Mouse (Mus musculus): Measurements from ENCODE around the gene Cenpm. TPM values are rescaled to one million over a fixed set of nuclear protein-coding genes. Genes with fewer than 3 reads are reported as not detected.
A peak's percentile ranks its signal among the peaks of the same experiment; 100 is the strongest.

The Cenpm gene
- polyA plus RNA-seq, 1 experiment from 2014 or later = 15.2 TPM

GRCm38 (mm10) chr15:82209295-82210050, 35.1 kb downstream of the Cenpm start:
- Histone ChIP-seq H3K27me3 (peaks cover 97% of the 10 kb centered on the region), H3K9ac (no peak overlapping the region), H3K4me3 (no peak overlapping the region), H3K9me3 (no peaks in the 10 kb centered on the region), H3K4me2 (no peak overlapping the region), H3K4me1 (replicated peaks) (peaks cover 41% of the 10 kb centered on the region), H3K27ac (replicated peaks) (no peak overlapping the region), H3K36me3 (peaks cover 23% of the 10 kb centered on the region)
- no peak for ATAC-seq (ENCODE audit: low read depth)
- WGBS = 76% methylated on average over 13 of the region's 13 CpGs

- Histone ChIP-seq H3K4me3 (no peak overlapping the region), H3K27ac (replicated peaks) (no peak overlapping the region), H3K27me3 (peaks cover 91% of the 10 kb centered on the region), H3K9ac (no peak overlapping the region), H3K36me3 (peaks cover 35% of the 10 kb centered on the region), H3K9me3 (no peaks in the 10 kb centered on the region), H3K4me1 (replicated peaks) (peaks cover 41% of the 10 kb centered on the region), H3K4me2 (no peak overlapping the region)
- ATAC-seq (ENCODE audit: low read depth) = no peak
- 88% methylated on average over 8 of the region's 8 CpGs for WGBS
Measured at GRCm38 (mm10) chr15:82208307-82208706, 36.2 kb downstream of the Cenpm start.

- H3K9me3 ChIP-seq = no peaks in the 10 kb centered on the region
- peaks cover 87% of the 10 kb centered on the region for H3K27me3 ChIP-seq
- H3K4me1 ChIP-seq (replicated peaks) = peaks cover 39% of the 10 kb centered on the region
- H3K4me3 ChIP-seq = no peak overlapping the region
- 15% methylated on average over 30 of the region's 30 CpGs for WGBS
- peak overlapping the region; percentile 22; the same call in 1 of the 2 replicates for H3K4me2 ChIP-seq
- H3K27ac ChIP-seq (replicated peaks) = no peak overlapping the region
- peaks cover 41% of the 10 kb centered on the region for H3K36me3 ChIP-seq
- ATAC-seq (ENCODE audit: low read depth) = no peak
- peak overlapping the region; percentile 47 for H3K9ac ChIP-seq
Measured at GRCm38 (mm10) chr15:82207504-82208219, 36.9 kb downstream of the Cenpm start.

- peaks cover 81% of the 10 kb centered on the region for H3K27me3 ChIP-seq
- peaks cover 33% of the 10 kb centered on the region for H3K4me1 ChIP-seq (replicated peaks)
- H3K27ac ChIP-seq (replicated peaks) = no peak overlapping the region
- WGBS = 7% methylated on average over 34 of the region's 34 CpGs
- H3K36me3 ChIP-seq = peaks cover 47% of the 10 kb centered on the region
- no peak overlapping the region for H3K4me3 ChIP-seq
- H3K9me3 ChIP-seq = no peaks in the 10 kb centered on the region
- H3K4me2 ChIP-seq = peak overlapping the region; percentile 22; the same call in 1 of the 2 replicates
- no peak for ATAC-seq (ENCODE audit: low read depth)
- peak overlapping the region; percentile 47 for H3K9ac ChIP-seq
Measured at GRCm38 (mm10) chr15:82207105-82207459, 37.5 kb downstream of the Cenpm start.

GRCm38 (mm10) chr15:82206365-82207104, 38.0 kb downstream of the Cenpm start:
- H3K4me2 ChIP-seq = no peak overlapping the region
- peak overlapping the region; percentile 47; the same call in 1 of the 2 replicates for H3K9ac ChIP-seq
- WGBS = 52% methylated on average over 9 of the region's 9 CpGs
- no peaks in the 10 kb centered on the region for H3K9me3 ChIP-seq
- peak; percentile 71 for ATAC-seq (ENCODE audit: low read depth)
- no peak overlapping the region for H3K4me3 ChIP-seq
- H3K27me3 ChIP-seq = peaks cover 76% of the 10 kb centered on the region
- H3K4me1 ChIP-seq (replicated peaks) = peaks cover 28% of the 10 kb centered on the region
- peaks cover 53% of the 10 kb centered on the region for H3K36me3 ChIP-seq
- H3K27ac ChIP-seq (replicated peaks) = no peak overlapping the region

GRCm38 (mm10) chr15:82204680-82205371, 39.7 kb downstream of the Cenpm start:
- H3K9ac ChIP-seq = no peak overlapping the region
- H3K27ac ChIP-seq (replicated peaks) = no peak overlapping the region
- peaks cover 25% of the 10 kb centered on the region for H3K4me1 ChIP-seq (replicated peaks)
- no peak overlapping the region for H3K4me3 ChIP-seq
- peaks cover 59% of the 10 kb centered on the region for H3K27me3 ChIP-seq
- H3K36me3 ChIP-seq = peaks cover 69% of the 10 kb centered on the region
- H3K9me3 ChIP-seq = no peaks in the 10 kb centered on the region
- H3K4me2 ChIP-seq = no peak overlapping the region
- WGBS = 61% methylated on average over 9 of the region's 10 CpGs
- ATAC-seq (ENCODE audit: low read depth) = no peak

GRCm38 (mm10) chr15:82203611-82204351, 40.8 kb downstream of the Cenpm start:
- Histone ChIP-seq H3K4me2 (no peak overlapping the region), H3K4me1 (replicated peaks) (peaks cover 25% of the 10 kb centered on the region), H3K9ac (no peak overlapping the region), H3K9me3 (no peaks in the 10 kb centered on the region), H3K27me3 (peaks cover 49% of the 10 kb centered on the region), H3K36me3 (peaks cover 79% of the 10 kb centered on the region), H3K4me3 (no peak overlapping the region), H3K27ac (replicated peaks) (no peak overlapping the region)
- 80% methylated on average over 20 of the region's 20 CpGs for WGBS
- no peak for ATAC-seq (ENCODE audit: low read depth)

GRCm38 (mm10) chr15:82203090-82203489, 41.5 kb downstream of the Cenpm start:
- Histone ChIP-seq H3K27me3 (peaks cover 42% of the 10 kb centered on the region), H3K9ac (no peak overlapping the region), H3K36me3 (peaks cover 86% of the 10 kb centered on the region), H3K4me2 (no peak overlapping the region), H3K9me3 (no peaks in the 10 kb centered on the region), H3K4me3 (no peak overlapping the region), H3K4me1 (replicated peaks) (peaks cover 25% of the 10 kb centered on the region), H3K27ac (replicated peaks) (no peak overlapping the region)
- WGBS = 93% methylated on average over 10 of the region's 10 CpGs
- ATAC-seq (ENCODE audit: low read depth) = no peak

- 88% methylated on average over 6 of the region's 6 CpGs for WGBS
- no peak overlapping the region for H3K4me3 ChIP-seq
Measured at GRCm38 (mm10) chr15:82202086-82202485, 42.5 kb downstream of the Cenpm start.

GRCm38 (mm10) chr15:82199546-82199945, 45.0 kb downstream of the Cenpm start:
- H3K27me3 ChIP-seq = peaks cover 7% of the 10 kb centered on the region; the same call in 1 of the 2 replicates
- no peak for ATAC-seq (ENCODE audit: low read depth)
- no peaks in the 10 kb centered on the region; the same call in 1 of the 2 replicates for H3K4me1 ChIP-seq (replicated peaks)
- no peak overlapping the region for H3K9ac ChIP-seq
- no peaks in the 10 kb centered on the region for H3K9me3 ChIP-seq
- H3K4me3 ChIP-seq = no peak overlapping the region
- no peak overlapping the region for H3K27ac ChIP-seq (replicated peaks)
- H3K36me3 ChIP-seq = peaks cover 99% of the 10 kb centered on the region
- WGBS = 93% methylated on average over 12 of the region's 12 CpGs
- no peak overlapping the region for H3K4me2 ChIP-seq

More at GRCm38 (mm10) chr15:82202086-82202485, 42.5 kb downstream of the Cenpm start:
- Histone ChIP-seq H3K36me3 (peaks cover 96% of the 10 kb centered on the region), H3K27me3 (peaks cover 32% of the 10 kb centered on the region), H3K9ac (no peak overlapping the region), H3K4me2 (no peak overlapping the region), H3K27ac (replicated peaks) (no peak overlapping the region), H3K9me3 (no peaks in the 10 kb centered on the region), H3K4me1 (replicated peaks) (peaks cover 15% of the 10 kb centered on the region)
- no peak for ATAC-seq (ENCODE audit: low read depth)

- no peak overlapping the region for H3K27ac ChIP-seq (replicated peaks)
- peaks cover 99% of the 10 kb centered on the region for H3K36me3 ChIP-seq
- ATAC-seq (ENCODE audit: low read depth) = no peak
- H3K9me3 ChIP-seq = no peaks in the 10 kb centered on the region
- no peak overlapping the region for H3K9ac ChIP-seq
- no peaks in the 10 kb centered on the region for H3K4me1 ChIP-seq (replicated peaks)
- no peak overlapping the region for H3K4me3 ChIP-seq
- WGBS = 90% methylated on average over 7 of the region's 7 CpGs
- H3K27me3 ChIP-seq = 0 out of 2 replicates have a peak, but pooled peaks cover 2% of the 10 kb centered on the region
- H3K4me2 ChIP-seq = no peak overlapping the region
Measured at GRCm38 (mm10) chr15:82198342-82198741, 46.2 kb downstream of the Cenpm start.

All from neural tube, embryonic 13.5 days (tissue).